Mouse (Mus musculus) cerebellum, adult 9-11 months (tissue): ENCODE data around the gene Olfr781.
"Not testable (repeated sequence)": the region's sequence is repeated elsewhere in the genome, so short reads cannot be mapped to it uniquely, and the experiment has no call there.

Experiments
- DNase-seq: peaks from one replicate; pipeline ENCODE4 v3.0.0; 2022

Olfr781 gene

GRCm38 (mm10) chr10:129328554-129328953 is at the start of gene Olfr781:
TSS of gene Olfr781 (plus strand) at chr10:129328854.
- DNase-seq: no peak

GRCm38 (mm10) chr10:129312973-129313372 is 15.7 kb upstream of the Olfr781 start:
- DNase-seq: not testable (repeated sequence)

GRCm38 (mm10) chr10:129313521-129313920 is 15.1 kb upstream of the Olfr781 start:
- DNase-seq: not testable (repeated sequence)

GRCm38 (mm10) chr10:129317817-129318216 is 10.8 kb upstream of the Olfr781 start, which contains the start of gene Olfr780:
TSS of gene Olfr780 (plus strand) at chr10:129318117.
- DNase-seq: no peak

- DNase-seq: no peak
Observed at GRCm38 (mm10) chr10:129348550-129348949, 19.9 kb downstream of the Olfr781 start, which contains the start of gene Olfr782. TSS of gene Olfr782 (plus strand) at chr10:129348850.

GRCm38 (mm10) chr10:129352475-129352874 is 23.8 kb downstream of the Olfr781 start:
- DNase-seq: not testable (repeated sequence)

- DNase-seq: not testable (repeated sequence)
Observed at GRCm38 (mm10) chr10:129356496-129356895, 27.8 kb downstream of the Olfr781 start.

- no peak for DNase-seq
Observed at GRCm38 (mm10) chr10:129357307-129357706, 28.7 kb downstream of the Olfr781 start.

GRCm38 (mm10) chr10:129374051-129374450 is 45.4 kb downstream of the Olfr781 start:
- not testable (repeated sequence) for DNase-seq
